Comparison of ENCODE assay signal across 17 mouse cellular contexts in the genomic region with DNA sequence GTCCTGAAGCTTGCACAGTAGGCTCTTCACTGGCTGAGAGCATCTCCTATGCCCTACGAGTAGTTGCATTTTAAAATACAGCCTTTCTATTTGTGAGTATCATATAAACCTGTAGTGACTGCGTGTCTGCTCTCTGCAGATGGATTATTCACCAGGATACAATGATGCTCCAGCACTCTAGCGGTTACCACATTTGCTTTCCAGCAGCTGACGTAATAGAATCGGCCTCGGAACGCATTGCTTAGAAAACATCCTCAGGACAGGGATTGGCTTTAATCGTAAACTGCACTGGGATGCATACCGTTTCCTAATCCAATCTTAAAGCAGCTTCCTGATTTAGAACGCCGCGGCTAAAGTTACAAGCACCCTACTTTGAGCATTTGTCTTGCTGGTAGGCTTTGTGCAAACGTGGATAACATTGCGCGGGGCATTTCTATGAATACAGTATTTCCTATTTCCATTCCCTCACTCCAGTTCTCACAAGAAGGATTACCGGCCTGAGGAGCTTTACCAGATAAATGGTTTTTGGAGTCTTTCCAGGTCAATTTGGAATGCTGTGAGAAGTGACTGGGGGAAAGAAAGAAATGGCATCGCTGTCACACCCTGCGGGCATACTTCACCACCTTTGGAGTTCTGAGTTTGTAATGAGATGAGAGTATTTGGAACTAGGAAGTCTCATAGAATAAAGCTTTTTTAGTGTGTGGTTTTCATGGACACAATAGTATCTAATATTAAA. TPM values are rescaled to one million over a fixed set of nuclear protein-coding genes. Genes with fewer than 3 reads are reported as not detected.
DNase-seq lines count a peak whose midpoint lies in the region; ATAC-seq and TF ChIP-seq lines count a peak whose summit lies in the region.
"Had no signal": no experiment of that assay in that cellular context is flagged by ENCODE, and none has a peak within 500 bp of the region (broad histone marks: within the 10 kb centered on the region; RNA-seq: fewer than 3 reads in every experiment).

No protein-coding gene starts in this region.

- H3K9me3 ChIP-seq in hindbrain, embryonic 14.5 days (ENCODE audit: control insufficient read depth, low read length) = no peaks in the 10 kb centered on the region
- no peaks in the 10 kb centered on the region for H3K9me3 ChIP-seq in hindbrain, embryonic 11.5 days (ENCODE audit: control insufficient read depth, low read length)
- H3K9me3 ChIP-seq: liver, embryonic 12.5 days; lung, embryonic 15.5 days; neural tube, embryonic 13.5 days had no signal

- no peak overlapping the region for H3K4me3 ChIP-seq in hindbrain, embryonic 14.5 days (replicated peaks; ENCODE audit: low read length)
- H3K4me3 ChIP-seq in hindbrain, embryonic 11.5 days (ENCODE audit: low read depth, low read length) = no peak overlapping the region
- H3K4me3 ChIP-seq in myocyte = no peak overlapping the region
- H3K4me3 ChIP-seq: liver, embryonic 12.5 days; lung, embryonic 15.5 days; neural tube, embryonic 13.5 days had no signal

- H3K9ac ChIP-seq in hindbrain, embryonic 14.5 days = no peak overlapping the region
- no peak overlapping the region for H3K9ac ChIP-seq in hindbrain, embryonic 11.5 days (ENCODE audit: low read depth, low read length)
- H3K9ac ChIP-seq: liver, embryonic 12.5 days; lung, embryonic 15.5 days; neural tube, embryonic 13.5 days had no signal

- peak; percentile 94 for ATAC-seq in frontal cortex, adult (ENCODE audit: low TSS enrichment)
- ATAC-seq in hindbrain, embryonic 14.5 days (ENCODE audit: low FRiP score) = 0 out of 2 replicates have a peak, but pooled peaks have one; percentile 24
- ATAC-seq in hindbrain, embryonic 11.5 days (ENCODE audit: low FRiP score) = no peak
- ATAC-seq: liver, embryonic 12.5 days had no signal

- H3K4me1 ChIP-seq in hindbrain, embryonic 14.5 days (replicated peaks; ENCODE audit: control insufficient read depth, insufficient read depth, low read length) = no peaks in the 10 kb centered on the region
- H3K4me1 ChIP-seq in hindbrain, embryonic 11.5 days (replicated peaks; ENCODE audit: control insufficient read depth, insufficient read depth, low read length) = no peaks in the 10 kb centered on the region
- H3K4me1 ChIP-seq: lung, embryonic 15.5 days; neural tube, embryonic 13.5 days had no signal

- H3K27ac ChIP-seq in hindbrain, embryonic 14.5 days = no peak overlapping the region
- no peak overlapping the region for H3K27ac ChIP-seq in hindbrain, embryonic 11.5 days (ENCODE audit: low read depth, low read length)
- H3K27ac ChIP-seq: kidney, postnatal 0 days; liver, embryonic 12.5 days; lung, embryonic 15.5 days; macrophage; neural tube, embryonic 13.5 days had no signal

- H3K4me2 ChIP-seq in hindbrain, embryonic 14.5 days (replicated peaks) = no peak overlapping the region
- no peak overlapping the region for H3K4me2 ChIP-seq in hindbrain, embryonic 11.5 days (replicated peaks; ENCODE audit: low read depth, low read length)
- peak overlapping the region; percentile 42 for H3K4me2 ChIP-seq in myocyte (ENCODE audit: low read depth)
- H3K4me2 ChIP-seq: liver, embryonic 12.5 days; lung, embryonic 15.5 days; neural tube, embryonic 13.5 days had no signal

- DNase-seq in frontal cortex, postnatal 25 days (ENCODE audit: low spot score in 2 of 2) = no peak
- peak; percentile 26 for DNase-seq in hindbrain, embryonic 14.5 days (ENCODE audit: low spot score)
- DNase-seq in hindbrain, embryonic 11.5 days (ENCODE audit: low spot score) = no peak
- DNase-seq in retina, adult 2 months (ENCODE audit: low read depth, low spot score) = peak; percentile 28
- no peak for DNase-seq in retina, postnatal 1 day
- DNase-seq: adrenal gland, adult 8-10 months; B cell, adult 2 months; cerebellum, adult 2 months; heart, adult 18-20 months; kidney, adult 11 months had no signal

- H3K27me3 ChIP-seq in hindbrain, embryonic 14.5 days (ENCODE audit: control insufficient read depth, insufficient read depth, low read length) = no peaks in the 10 kb centered on the region
- H3K27me3 ChIP-seq in hindbrain, embryonic 11.5 days (ENCODE audit: control insufficient read depth, insufficient read depth, low read length) = no peaks in the 10 kb centered on the region
- no peaks in the 10 kb centered on the region for H3K27me3 ChIP-seq in myocyte (ENCODE audit: control insufficient read depth, insufficient read depth, insufficient read length)
- H3K27me3 ChIP-seq: liver, embryonic 12.5 days; neural tube, embryonic 13.5 days had no signal

- no peaks in the 10 kb centered on the region for H3K79me2 ChIP-seq in myocyte (ENCODE audit: control insufficient read depth, insufficient read depth)

- no peak for TF ChIP-seq POLR2A in myocyte (IDR thresholded peaks at IDR 0.05; ENCODE audit: insufficient read length, low read depth)

- no peaks in the 10 kb centered on the region for H3K36me3 ChIP-seq in hindbrain, embryonic 14.5 days (replicated peaks; ENCODE audit: control insufficient read depth, insufficient read depth)
- H3K36me3 ChIP-seq in hindbrain, embryonic 11.5 days (ENCODE audit: control insufficient read depth, insufficient read depth, low read length) = no peaks in the 10 kb centered on the region
- H3K36me3 ChIP-seq in myocyte (ENCODE audit: control insufficient read depth, insufficient read depth) = no peaks in the 10 kb centered on the region
- H3K36me3 ChIP-seq: liver, embryonic 12.5 days; lung, embryonic 15.5 days; neural tube, embryonic 13.5 days had no signal

- H3ac ChIP-seq in myocyte (ENCODE audit: control insufficient read depth, insufficient read length) = no peak overlapping the region

- WGBS in hindbrain, embryonic 14.5 days = 79% methylated on average over 18 of the region's 18 CpGs
- 91% methylated on average over 18 of the region's 18 CpGs for WGBS in hindbrain, embryonic 11.5 days

TF ChIP-seq in myocyte, 11 proteins besides CTCF, POLR2A, EP300 and RAD21:
- TF ChIP-seq MYOD1 (IDR thresholded peaks at IDR 0.05; ENCODE audit: control insufficient read depth in 1 of 3, insufficient read length in 2 of 3, low read depth in 2 of 3) = no peak
- no peak for TF ChIP-seq E2F4 (IDR thresholded peaks at IDR 0.05; ENCODE audit: insufficient read depth)
- TF ChIP-seq POLR2AphosphoS2 (IDR thresholded peaks at IDR 0.05; ENCODE audit: insufficient read length, low read depth) = no peak
- TF ChIP-seq TCF12 (IDR thresholded peaks at IDR 0.05; ENCODE audit: insufficient read depth, poor library complexity, severe bottlenecking) = no peak
- no peak for TF ChIP-seq MYOG (IDR thresholded peaks at IDR 0.05; ENCODE audit: control insufficient read depth in 1 of 3, insufficient read depth in 1 of 3, insufficient read length in 2 of 3, low read depth in 2 of 3)
- TF ChIP-seq TCF3 (IDR thresholded peaks at IDR 0.05; ENCODE audit: insufficient read length, low read depth) = no peak
- TF ChIP-seq USF1 (IDR thresholded peaks at IDR 0.05; ENCODE audit: low read depth) = no peak
- TF ChIP-seq REST (IDR thresholded peaks at IDR 0.05; ENCODE audit: insufficient read depth, insufficient read length) = no peak
- TF ChIP-seq MAX (IDR thresholded peaks at IDR 0.05; ENCODE audit: low read depth) = no peak
- no peak for TF ChIP-seq SRF (IDR thresholded peaks at IDR 0.05; ENCODE audit: control insufficient read depth, insufficient read length, low read depth)
- no peak for TF ChIP-seq CEBPB (IDR thresholded peaks at IDR 0.05; ENCODE audit: insufficient read depth, poor library complexity, severe bottlenecking)

RNA-seq across cellular contexts. Expression of a gene that starts 9.5 kb away (rescaled TPM):
- polyA plus RNA-seq in hindbrain, embryonic 14.5 days (2014; fragmentation: Nextera tagmentation; extraction: Ambion mirVana) = 72.1 and 76.5 TPM in 2 replicates
- 107 and 108 TPM in 2 replicates for polyA plus RNA-seq in hindbrain, embryonic 11.5 days (2014; fragmentation: Nextera tagmentation; extraction: Ambion mirVana)
- polyA plus RNA-seq in myocyte (2012; fragmentation: generic; extraction: Trizol) = 21.6 TPM

RNA-seq across cellular contexts. Expression of a gene that starts 54.4 kb away (rescaled TPM):
- polyA plus RNA-seq in hindbrain, embryonic 14.5 days (2014; fragmentation: Nextera tagmentation; extraction: Ambion mirVana) = 4.7 and 5.5 TPM in 2 replicates
- polyA plus RNA-seq in hindbrain, embryonic 11.5 days (2014; fragmentation: Nextera tagmentation; extraction: Ambion mirVana) = 12.1 and 13.4 TPM in 2 replicates
- polyA plus RNA-seq in myocyte (2012; fragmentation: generic; extraction: Trizol) = 1.9 TPM

Comparison
In these comparisons a context has a peak if more than half of its experiments do, and no peak if none do; other contexts are left out.
1. DNase-seq: peak in hindbrain, embryonic 14.5 days (single experiment) and retina, adult 2 months (single experiment); none in frontal cortex, postnatal 25 days (0 of 2), hindbrain, embryonic 11.5 days (single experiment) and retina, postnatal 1 day (single experiment).